Mouse (Mus musculus) liver, embryonic 14.5 days (tissue): Measurements from ENCODE around the gene Wdr5. TPM values are rescaled to one million over a fixed set of nuclear protein-coding genes. Genes with fewer than 3 reads are reported as not detected.

Source experiments
- ATAC-seq: fragments of 200-750 bp; cut with Nextera tagmentation; 2 replicates; pipeline ENCODE4 v1.8.0; 2017; ENCODE audit warnings: moderate number of reproducible peaks, mild to moderate bottlenecking, moderate library complexity; ENCODE audit not compliant: insufficient read depth
- DNase-seq, 3 experiments: peaks; one replicate each; pipeline ENCODE4 v3.0.0-alpha.2; 2012 to 2013; ENCODE audit warnings: low read depth in 3 of 3, low spot score in 3 of 3
- H3K27ac ChIP-seq: fragments of 300-500 bp; sonication (generic); 2 replicates; pipeline ENCODE4 v1.5.1; 2014; ENCODE audit warnings: moderate library complexity, mild to moderate bottlenecking, control low read depth, inconsistent platforms
- H3K27me3 ChIP-seq: fragments of 300-500 bp; sonication (generic); 2 replicates; pipeline ENCODE4 v1.6.1; 2014; ENCODE audit warnings: mild to moderate bottlenecking, low read length, moderate library complexity; ENCODE audit not compliant: control insufficient read depth, insufficient read depth
- H3K36me3 ChIP-seq: fragments of 300-500 bp; sonication (generic); replicated peaks from 2 replicates; pipeline ENCODE4 v1.6.1; 2014; ENCODE audit warnings: low read depth; ENCODE audit not compliant: control insufficient read depth, insufficient read depth
- H3K4me1 ChIP-seq, 2 experiments: fragments of 200-500 bp in 1 of 2; fragments of 300-500 bp in 1 of 2; sonication (generic) in 1 of 2; replicated peaks; 2 replicates each; pipeline ENCODE4 v1.6.1; 2012 to 2014; ENCODE audit warnings: antibody characterized with exemption in 1 of 2, inconsistent platforms in 1 of 2, low read length in 1 of 2; ENCODE audit not compliant: control insufficient read depth in 2 of 2, insufficient read depth in 2 of 2
- H3K4me2 ChIP-seq: fragments of 300-500 bp; sonication (generic); 2 replicates; pipeline ENCODE4 v1.6.1; 2014; ENCODE audit warnings: low read depth, mild to moderate bottlenecking, control low read depth, moderate library complexity
- H3K4me3 ChIP-seq, 2 experiments: fragments of 200-500 bp in 1 of 2; fragments of 300-500 bp in 1 of 2; sonication (generic) in 1 of 2; 2 replicates each; pipeline ENCODE4 v1.5.1; 2012 to 2014; ENCODE audit warnings: low read depth in 2 of 2, low read length in 2 of 2, mild to moderate bottlenecking in 2 of 2, control low read depth in 1 of 2, inconsistent platforms in 1 of 2, moderate library complexity in 1 of 2; ENCODE audit not compliant: insufficient read depth in 1 of 2
- H3K9ac ChIP-seq: fragments of 300-500 bp; sonication (generic); replicated peaks from 2 replicates; pipeline ENCODE4 v1.6.1; 2014; ENCODE audit warnings: mild to moderate bottlenecking, control low read depth, moderate library complexity
- H3K9me3 ChIP-seq: fragments of 300-500 bp; sonication (generic); 2 replicates; pipeline ENCODE4 v1.6.1; 2016; ENCODE audit warnings: low read length, mixed read lengths; ENCODE audit not compliant: control insufficient read depth
- CTCF ChIP-seq: IDR thresholded peaks from 2 replicates; pipeline ENCODE4 v1.5.1; 2016; ENCODE audit warnings: antibody characterized with exemption, low read depth, control low read depth
- EP300 ChIP-seq: IDR thresholded peaks from 2 replicates; pipeline ENCODE4 v1.6.1; 2016; ENCODE audit warnings: antibody characterized with exemption, low read depth
- WGBS: fragments of 180-500 bp; shearing (Covaris S2); extraction: QIAGEN DNeasy Blood & Tissue Kit; methylation state at CpG from one replicate; pipeline ENCODE4 v1.1.7; 2014; ENCODE audit not compliant: insufficient replicate concordance; 5-methylcytosine and 5-hydroxymethylcytosine counted together
- polyA plus RNA-seq, 2 experiments: library from polyadenylated mRNA; depleted of rRNA in 1 of 2; stranded (reverse) in 1 of 2; unstranded in 1 of 2; fragments of >200 nt; fragmentation: Nextera tagmentation in 1 of 2; extraction: Ambion mirVana in 1 of 2; gene quantifications; 2 replicates each; pipeline versions ENCODE4 v1.2.1 to v1.2.3; 2012 to 2014

Wdr5 gene
- polyA plus RNA-seq, 2 experiments, result 23.6 to 24.4 TPM

DNA sequence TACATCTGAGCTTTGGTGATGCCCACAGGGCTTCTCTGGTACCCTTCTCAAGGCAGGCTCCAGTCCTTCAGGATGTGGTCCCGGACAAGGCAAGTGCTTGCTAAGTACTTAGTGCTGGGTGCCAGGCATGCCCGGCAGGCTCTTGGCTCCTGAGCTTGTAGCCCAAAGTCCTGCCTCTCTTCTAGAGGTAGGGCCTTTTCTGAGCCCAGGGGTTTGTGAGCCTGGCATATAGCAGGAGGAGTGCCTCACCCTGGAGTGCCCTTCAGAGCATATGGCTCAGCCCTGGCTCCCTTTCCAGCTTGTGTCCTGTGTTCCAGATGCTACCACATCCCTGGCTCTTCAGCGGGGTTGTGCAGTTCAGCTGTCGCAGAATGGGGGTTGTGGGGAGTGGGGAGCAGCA lies 49.7 kb downstream of the Wdr5 start:
- H3K36me3 ChIP-seq, result no peaks in the 10 kb centered on the region
- H3K4me1 ChIP-seq, result peaks cover 0 to 7% of the 10 kb centered on the region in 2 experiments; a peak in 2 of 4 replicates
- TF ChIP-seq CTCF (no peak), EP300 (no peak)
- no peak for DNase-seq
- no peak for ATAC-seq
- no peak overlapping the region for H3K9ac ChIP-seq
- H3K4me3 ChIP-seq, result no peak overlapping the region
- no peak overlapping the region for H3K4me2 ChIP-seq
- no peak overlapping the region for H3K27ac ChIP-seq
- 73% methylated on average over 4 of the region's 4 CpGs for WGBS
- no peaks in the 10 kb centered on the region for H3K27me3 ChIP-seq
- H3K9me3 ChIP-seq, result no peaks in the 10 kb centered on the region

DNA sequence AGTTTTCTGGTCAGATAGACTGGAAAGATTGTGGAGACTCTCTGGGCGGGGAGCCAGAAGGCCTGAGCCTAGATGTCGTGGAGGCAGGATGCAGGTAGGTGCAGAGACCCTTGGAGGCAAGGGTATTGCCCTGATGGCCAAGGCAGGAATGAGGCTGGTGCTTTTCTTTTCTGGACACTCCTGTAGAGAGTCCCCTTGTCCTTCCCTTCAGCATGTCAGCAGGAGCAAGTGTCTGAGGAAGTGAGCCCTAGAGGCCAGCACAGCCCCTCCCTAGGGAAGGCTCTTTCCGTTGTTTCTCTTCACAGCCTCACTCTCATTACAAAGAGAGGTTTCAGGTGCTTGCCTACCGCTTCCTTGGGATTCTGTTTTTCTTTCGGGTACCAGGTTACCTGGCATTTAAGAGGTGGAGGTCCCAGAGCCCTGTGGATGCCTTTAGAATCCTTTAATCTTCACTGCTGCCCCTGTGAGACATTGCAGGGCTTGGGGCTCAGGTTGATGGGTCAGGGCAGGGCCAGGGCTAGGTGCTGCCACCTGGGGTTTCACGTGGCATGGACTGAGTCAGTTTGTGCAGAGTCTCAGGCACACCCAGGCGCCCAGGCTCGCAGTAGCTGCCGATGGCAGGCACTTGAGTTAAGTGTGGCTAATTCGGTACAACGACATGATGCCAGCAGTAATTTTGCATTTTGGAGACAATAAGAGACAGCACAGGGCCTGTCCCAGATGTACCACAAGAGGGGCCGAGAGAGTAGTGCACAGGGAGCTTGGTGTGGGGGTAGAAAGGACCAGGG lies 50.6 kb downstream of the Wdr5 start:
- Histone ChIP-seq H3K4me1 (peaks cover 0 to 4% of the 10 kb centered on the region in 2 experiments; a peak in 2 of 4 replicates), H3K4me2 (no peak overlapping the region), H3K27me3 (no peaks in the 10 kb centered on the region), H3K9ac (no peak overlapping the region), H3K36me3 (no peaks in the 10 kb centered on the region), H3K9me3 (no peaks in the 10 kb centered on the region), H3K4me3 (no peak overlapping the region), H3K27ac (no peak overlapping the region)
- TF ChIP-seq CTCF (no peak), EP300 (no peak)
- WGBS, result 58% methylated on average over 12 of the region's 12 CpGs
- ATAC-seq (no peak), DNase-seq (no peak)

GRCm38 (mm10) chr2:27570856-27571255 lies 55.9 kb downstream of the Wdr5 start:
- H3K4me2 ChIP-seq, result no peak overlapping the region
- 48% methylated on average over 5 of the region's 5 CpGs for WGBS
- no peaks in the 10 kb centered on the region for H3K9me3 ChIP-seq
- ATAC-seq (no peak), DNase-seq (no peak)
- H3K27ac ChIP-seq, result no peak overlapping the region
- no peaks in the 10 kb centered on the region for H3K27me3 ChIP-seq
- H3K36me3 ChIP-seq, result no peaks in the 10 kb centered on the region
- H3K4me3 ChIP-seq, result no peak overlapping the region
- peaks cover 0 to 9% of the 10 kb centered on the region in 2 experiments; a peak in 2 of 4 replicates for H3K4me1 ChIP-seq
- TF ChIP-seq CTCF (no peak), EP300 (no peak)
- no peak overlapping the region for H3K9ac ChIP-seq

GRCm38 (mm10) chr2:27572261-27572793 lies 57.4 kb downstream of the Wdr5 start:
- Histone ChIP-seq H3K9me3 (no peaks in the 10 kb centered on the region), H3K27me3 (no peaks in the 10 kb centered on the region), H3K27ac (no peak overlapping the region), H3K4me2 (no peak overlapping the region), H3K9ac (no peak overlapping the region), H3K36me3 (no peaks in the 10 kb centered on the region), H3K4me3 (no peak overlapping the region), H3K4me1 (peaks cover 0 to 9% of the 10 kb centered on the region in 2 experiments; a peak in 2 of 4 replicates)
- 46% methylated on average over 8 of the region's 8 CpGs for WGBS
- DNase-seq (no peak), ATAC-seq (peak; percentile 33; the same call in 1 of the 2 replicates)
- no peak for TF ChIP-seq EP300
- no peak for TF ChIP-seq CTCF

- no peaks in the 10 kb centered on the region for H3K9me3 ChIP-seq
- no peak overlapping the region for H3K4me3 ChIP-seq
- WGBS, result 62% methylated on average over 18 of the region's 18 CpGs
- ATAC-seq (no peak), DNase-seq (peak in 1 of 3 experiments; percentile 26)
- H3K27ac ChIP-seq, result no peak overlapping the region
- no peak overlapping the region for H3K9ac ChIP-seq
- no peak for TF ChIP-seq EP300
- no peak for TF ChIP-seq CTCF
- no peak overlapping the region for H3K4me2 ChIP-seq
- H3K27me3 ChIP-seq, result no peaks in the 10 kb centered on the region
- H3K36me3 ChIP-seq, result no peaks in the 10 kb centered on the region
- peaks cover 0 to 9% of the 10 kb centered on the region in 2 experiments; a peak in 2 of 4 replicates for H3K4me1 ChIP-seq
Measured at GRCm38 (mm10) chr2:27572928-27573627, 58.1 kb downstream of the Wdr5 start.
